Mouse (Mus musculus): ENCODE results near the gene Odf3l2.
A peak's percentile ranks its signal among the peaks of the same experiment; 100 is the strongest.

The Odf3l2 gene

DNA sequence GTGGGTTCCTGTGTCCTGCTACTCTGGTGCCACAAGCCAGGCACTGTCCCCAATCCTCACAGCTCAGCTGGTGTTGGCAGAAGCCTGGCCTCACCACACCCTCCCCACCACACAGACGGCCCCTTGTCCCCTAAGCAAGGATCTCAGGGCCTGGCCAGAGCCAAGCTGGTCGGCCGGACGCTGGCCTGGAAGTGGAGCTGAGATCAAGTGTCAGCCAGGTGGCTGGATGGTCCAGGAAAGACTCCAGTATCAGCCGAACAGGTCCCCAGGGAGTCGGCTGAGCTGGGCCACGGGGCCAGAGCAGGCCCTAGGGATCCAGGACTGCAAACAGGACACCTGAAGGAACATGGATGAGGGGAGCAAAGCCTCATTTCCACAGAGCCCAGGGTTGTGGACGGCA is at the start of gene Odf3l2:
Odf3l2 (minus strand) TSS at position 28 of the 400 bp plus-strand sequence.
- DNase-seq, result no peak

DNA sequence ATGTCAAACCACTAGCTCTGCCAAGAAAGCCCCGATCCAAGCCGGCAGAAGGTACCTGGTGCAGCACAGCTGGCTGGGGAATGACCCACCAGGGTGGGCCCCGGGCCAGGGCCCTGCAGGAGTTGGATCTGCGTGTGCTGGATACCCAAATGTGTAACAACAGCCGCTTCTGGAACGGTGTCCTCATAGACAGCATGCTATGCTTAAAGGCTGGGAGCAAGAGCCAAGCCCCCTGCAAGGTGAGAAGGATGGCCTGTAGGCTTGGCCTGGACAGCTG is 48.8 kb upstream of the Odf3l2 start:
- DNase-seq, result no peak

DNA sequence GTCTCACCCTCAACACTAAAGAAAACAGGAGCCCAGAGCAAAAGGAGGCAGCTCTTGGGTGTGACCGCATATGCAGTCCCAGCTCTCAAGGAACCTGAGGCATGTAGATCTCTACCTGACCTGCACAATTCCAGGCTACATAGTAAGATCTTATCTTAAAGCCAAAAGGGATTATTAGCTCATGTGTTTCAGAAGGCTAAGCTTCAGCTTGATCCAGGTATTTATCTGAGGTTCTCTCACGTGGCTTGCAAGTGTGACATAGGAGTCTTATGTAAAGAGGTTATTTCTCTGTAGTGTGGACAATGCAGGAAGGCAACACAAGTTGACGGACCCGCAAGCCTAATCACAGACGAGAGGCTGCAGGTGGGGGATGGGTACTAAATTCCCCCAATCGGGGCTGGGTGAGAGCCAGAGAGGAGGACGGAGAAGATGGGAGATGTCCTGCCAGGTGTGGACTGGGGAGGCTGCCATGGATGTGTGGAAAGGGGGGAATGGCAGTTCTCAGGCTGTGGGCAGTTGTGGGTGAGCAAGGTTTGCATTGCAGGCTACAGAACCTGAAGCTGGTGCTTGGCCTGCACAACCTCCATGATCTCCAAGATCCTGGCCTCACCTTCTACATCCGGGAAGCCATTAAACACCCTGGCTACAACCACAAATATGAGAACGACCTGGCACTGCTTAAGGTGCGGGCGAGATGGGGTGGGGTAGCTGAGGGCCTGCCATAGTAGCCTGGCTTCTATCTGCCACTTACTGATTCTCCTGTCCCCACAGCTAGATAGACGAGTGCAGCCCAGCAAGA is 48.2 kb upstream of the Odf3l2 start:
- no peak for DNase-seq

DNA sequence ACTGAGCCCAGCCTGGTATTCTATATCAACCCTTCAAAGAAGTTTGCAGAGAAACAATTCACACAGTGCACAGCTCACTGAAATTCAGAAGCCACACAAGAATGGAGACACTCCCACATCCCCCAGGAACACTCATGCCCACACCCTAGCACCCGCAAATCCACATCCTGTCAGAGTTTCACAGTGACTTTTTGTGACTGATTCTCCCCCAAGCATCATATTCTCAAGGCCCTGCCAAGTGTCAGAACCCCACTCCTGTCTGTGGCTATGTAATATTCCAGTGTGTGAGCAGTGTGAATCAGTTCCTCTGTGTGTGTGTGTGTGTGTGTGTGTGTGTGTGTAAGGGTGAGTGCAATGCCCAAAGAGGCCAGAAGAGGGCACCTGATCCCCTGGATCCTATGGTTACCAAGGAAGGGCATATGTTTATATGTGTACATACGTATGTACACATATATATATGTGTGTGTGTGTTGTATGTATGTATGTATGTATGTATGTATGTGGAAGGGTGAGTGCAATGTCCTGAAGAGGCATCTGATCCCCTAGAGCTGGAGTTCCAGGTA is 46.5 kb upstream of the Odf3l2 start:
- DNase-seq, result no peak

DNA sequence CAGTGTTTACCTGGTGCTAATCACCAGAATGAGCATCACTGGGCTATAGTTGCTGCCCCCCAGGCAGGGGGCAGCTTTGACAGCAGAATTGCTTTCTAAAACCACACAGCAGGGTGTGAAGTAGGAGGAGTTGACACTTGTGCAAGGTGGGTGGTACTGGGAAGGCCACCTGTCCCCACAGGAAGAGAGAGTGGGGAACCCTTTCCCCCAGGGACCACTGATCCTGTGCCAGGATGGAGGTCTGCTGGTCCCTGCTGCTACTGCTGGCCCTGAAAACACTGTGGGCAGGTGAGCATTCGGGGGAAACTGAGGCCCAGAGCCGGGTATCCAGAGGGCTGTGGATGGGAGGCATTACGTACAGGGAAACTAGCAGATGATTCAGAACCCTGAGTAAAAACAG is 43.6 kb upstream of the Odf3l2 start:
- DNase-seq, result no peak

DNA sequence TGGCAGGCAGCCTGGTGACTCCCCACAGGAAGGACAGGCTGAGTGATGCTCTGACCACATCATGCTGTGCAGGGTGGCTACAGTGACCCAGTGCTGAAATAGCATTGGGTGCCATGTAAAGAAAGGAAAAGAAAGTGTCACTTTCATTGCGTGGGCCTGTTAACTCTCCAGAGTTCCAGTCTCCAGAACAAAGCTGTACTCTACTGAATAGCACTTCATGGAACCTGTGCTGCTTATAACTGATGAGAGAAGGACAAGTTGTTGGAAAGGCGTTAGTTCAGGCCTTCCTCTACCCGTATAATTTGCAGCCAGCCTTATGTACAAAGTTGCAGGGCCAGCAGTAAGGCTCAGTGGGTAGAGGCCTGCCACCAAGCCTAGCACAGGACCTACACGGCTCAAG is 43.2 kb upstream of the Odf3l2 start, which contains the start of gene Gzmm:
Gzmm (plus strand) TSS at position 301 of the 400 bp plus-strand sequence.
- no peak for DNase-seq

DNA sequence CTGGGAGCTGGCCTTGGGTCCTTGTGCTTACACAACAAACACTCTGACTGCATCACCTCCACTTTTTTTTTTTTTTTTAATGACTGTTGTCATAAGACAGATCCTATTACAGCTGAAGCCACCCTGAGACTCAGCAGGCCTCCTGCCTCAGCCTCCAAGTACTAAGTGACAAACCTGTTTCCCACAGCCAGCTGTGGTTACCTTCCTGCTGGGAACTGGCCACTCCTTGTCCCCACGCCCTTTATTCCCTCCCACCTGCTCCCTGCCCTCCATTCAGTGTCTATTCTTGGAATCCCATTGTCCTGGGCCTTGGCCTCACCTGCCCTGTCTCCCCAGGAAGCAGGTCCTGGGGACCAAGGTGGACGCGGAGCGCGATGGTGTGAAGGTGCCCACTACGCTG is 42.0 kb upstream of the Odf3l2 start:
- DNase-seq, result no peak

DNA sequence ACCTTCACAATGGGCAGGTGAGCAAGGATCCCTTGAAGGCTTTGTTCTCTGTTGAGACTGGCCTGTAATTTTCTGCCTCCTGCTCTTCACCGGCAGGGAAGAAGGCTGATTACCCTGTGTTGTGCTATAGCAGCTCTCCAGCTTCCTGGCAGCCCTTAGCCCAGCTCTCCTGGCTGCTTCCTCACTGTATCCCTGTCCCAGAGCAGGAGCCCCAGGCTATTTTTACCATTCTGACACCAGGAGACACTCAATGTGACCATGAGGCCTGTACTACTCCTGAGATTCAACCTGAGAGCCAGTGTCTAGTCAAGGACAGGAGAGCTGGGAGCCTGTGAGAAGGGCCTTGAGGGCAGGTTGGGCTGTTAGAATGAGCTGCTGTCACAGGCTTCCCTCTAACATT is 41.2 kb upstream of the Odf3l2 start:
- DNase-seq, result no peak

DNA sequence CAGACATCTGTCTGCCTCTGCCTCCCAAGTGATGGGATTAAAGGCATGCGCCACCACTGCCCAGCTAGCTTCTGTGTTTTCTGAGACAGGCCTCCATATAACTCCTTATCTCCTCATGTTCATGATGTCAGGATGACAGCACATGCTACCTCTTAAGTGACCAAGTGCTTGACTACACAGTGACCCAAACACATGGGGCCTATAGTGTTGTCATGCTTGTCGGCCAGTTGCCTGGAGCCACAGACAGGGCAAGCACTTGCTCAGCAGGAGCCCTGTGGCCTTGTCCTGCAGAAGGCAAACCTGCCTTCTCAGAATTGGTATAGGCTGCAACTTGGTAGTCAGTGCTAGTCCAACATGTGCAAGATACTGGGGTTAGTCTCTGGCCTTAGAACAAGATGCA is 40.7 kb upstream of the Odf3l2 start:
- no peak for DNase-seq

DNA sequence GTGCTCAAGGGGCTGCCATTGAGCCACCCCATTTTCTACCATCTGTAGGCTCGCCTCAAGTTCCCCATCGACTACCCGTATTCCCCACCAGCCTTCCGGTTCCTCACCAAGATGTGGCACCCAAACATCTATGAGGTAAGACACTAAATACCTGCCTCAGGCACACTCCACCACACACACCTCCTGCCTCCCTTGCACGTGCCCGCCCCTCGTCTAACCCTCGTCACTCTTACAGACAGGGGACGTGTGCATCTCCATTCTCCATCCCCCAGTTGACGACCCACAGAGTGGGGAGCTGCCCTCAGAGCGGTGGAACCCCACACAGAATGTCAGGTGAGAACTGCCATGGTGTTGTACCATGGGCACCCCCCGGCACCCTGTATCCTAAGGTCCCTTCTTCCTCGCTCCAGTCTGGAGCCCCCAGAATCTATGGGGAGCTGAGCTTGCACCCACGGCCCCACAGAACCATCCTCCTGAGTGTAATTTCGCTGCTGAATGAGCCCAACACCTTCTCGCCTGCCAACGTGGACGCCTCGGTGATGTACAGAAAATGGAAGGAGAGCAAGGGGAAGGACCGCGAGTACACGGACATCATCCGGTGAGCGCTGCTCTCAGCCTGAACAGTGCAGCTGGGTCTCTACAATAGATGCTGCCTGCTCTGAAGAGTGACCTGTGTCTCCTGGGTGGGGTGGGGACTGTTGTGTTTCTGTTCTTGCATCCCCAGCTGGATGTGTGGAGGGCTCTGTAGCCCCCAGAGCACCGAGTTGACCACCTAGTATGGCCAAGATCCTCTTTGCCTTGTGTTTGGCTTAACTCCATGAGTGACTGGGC is 39.4 kb upstream of the Odf3l2 start:
- no peak for DNase-seq

DNA sequence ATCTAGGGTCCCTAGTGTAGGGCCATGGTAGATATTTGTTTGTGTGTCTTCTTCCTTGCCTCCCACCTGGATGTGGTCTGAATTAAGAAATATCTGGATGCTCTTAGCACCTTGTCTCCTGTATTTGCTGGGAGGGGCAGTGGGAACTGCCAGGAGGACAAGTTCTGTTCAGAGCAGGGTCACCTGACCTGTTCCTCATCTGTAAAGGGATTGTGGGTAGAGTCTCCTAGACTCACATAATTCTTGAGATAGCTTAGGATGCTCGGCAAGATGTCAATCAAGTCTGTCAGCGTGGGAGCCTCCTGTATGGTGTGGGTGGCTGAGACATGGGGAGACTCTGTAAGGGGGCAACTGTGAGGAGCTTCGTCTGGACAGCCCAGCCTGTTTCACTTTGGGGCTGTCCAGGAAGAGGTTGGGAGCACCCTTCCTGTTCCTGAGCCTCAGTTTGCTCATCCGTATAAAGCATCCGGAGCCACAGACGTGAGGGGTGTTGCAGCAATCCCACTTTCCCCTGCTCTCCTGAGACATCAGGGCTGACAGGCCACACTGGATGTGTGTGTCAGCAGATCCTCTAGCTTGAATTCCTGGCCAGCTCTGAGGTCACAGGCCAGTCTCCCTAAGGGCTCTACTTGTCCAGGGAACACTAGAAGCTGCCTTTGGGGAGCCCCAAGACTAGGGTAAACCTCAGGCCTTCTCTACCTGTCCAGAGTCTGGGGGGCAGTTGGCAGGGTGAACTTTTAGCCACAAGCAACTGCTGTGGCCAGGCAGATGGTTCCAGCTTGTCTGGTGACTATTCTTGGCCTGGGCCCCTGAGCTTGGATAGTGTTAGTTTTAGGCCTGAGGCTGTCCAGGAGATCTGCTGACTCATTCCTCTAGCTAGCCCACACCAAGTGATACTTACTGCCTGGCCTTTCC is 38.4 kb upstream of the Odf3l2 start:
- no peak for DNase-seq

DNA sequence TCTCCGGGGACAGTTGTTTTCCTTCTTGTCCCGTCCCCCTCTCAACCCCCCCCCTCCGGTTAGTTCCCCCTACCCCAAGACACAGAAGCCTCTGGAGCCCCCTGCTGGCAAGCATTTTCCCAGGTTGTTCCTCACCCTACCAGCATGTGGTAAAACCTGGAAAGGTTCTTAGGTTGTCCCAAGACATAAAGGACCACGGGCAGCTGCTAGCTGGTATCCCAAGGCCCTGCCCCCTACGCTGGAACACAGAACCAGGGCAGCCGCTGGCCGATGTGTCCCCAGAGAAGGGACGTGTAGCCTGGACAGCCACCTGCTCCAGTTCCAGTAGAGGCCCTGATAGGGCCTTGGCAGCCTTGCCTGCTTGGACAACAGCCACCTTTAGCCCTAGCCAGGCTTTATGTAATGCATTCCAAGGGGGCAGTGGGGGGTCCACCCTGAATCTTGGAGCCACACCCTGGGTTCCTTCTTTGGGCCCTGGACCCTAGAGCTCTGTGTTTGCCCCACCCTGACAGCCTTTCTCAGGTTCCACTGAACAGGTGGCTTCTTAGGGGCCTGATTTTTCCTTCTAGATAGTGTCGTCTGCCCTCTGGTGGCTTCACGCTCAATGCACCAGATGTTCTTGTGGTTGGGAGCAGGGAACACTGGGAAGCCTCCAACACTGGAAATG is 37.5 kb upstream of the Odf3l2 start:
- peak; percentile 81 for DNase-seq

DNA sequence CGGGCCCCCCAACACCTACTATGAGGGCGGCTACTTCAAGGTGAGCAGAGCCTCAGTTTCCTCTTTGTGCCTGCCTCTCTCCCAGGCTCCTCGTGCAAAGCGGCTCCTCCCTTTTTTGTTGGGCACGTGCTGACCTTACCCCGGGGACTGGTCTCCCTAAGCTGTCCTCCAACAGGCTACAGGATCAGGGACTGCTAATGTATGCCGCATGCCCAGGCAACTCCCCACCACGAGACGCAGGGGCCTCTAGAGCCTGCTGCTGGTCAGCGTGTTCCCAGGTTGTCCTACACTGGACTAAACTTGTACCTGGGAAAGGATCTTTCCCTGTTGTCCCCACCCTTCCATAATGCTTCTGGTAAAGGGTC is 37.0 kb upstream of the Odf3l2 start:
- DNase-seq, result peak; percentile 78

DNA sequence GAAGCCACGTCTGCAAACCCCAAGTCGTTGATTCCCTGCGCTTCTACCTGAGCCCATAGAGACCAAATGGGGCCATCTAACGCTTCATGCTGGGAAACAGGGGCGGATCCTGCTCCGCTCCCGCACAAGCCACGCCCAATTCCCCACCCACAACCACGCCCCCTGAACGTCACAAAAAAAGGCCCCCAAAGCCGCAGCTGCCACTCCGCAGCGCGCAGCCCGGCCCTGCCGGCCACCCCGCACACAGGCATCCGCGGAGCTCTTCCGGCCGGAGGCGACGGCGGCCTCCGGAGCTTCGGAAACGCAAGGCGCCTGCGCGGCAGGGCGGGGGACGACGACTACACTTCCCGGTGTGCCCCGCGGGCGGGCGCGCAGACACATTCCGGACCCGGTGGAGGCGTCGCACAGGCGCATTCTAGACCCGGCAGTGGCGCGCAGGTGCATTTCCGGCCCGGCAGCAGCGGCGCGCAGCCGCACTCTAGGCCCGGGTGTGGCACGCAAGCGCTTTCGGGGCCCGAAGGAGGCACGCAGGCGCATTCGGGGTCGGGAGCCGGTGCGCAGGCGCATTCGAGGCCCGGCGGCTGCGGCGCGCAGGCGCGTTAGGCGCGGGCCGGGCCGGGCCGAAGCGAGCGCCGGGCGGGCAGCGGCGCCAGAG is 36.2 kb upstream of the Odf3l2 start, which contains the start of gene Cdc34:
Cdc34 (plus strand) TSS at position 605 of the 655 bp plus-strand sequence.
- DNase-seq, result peak; percentile 99

DNA sequence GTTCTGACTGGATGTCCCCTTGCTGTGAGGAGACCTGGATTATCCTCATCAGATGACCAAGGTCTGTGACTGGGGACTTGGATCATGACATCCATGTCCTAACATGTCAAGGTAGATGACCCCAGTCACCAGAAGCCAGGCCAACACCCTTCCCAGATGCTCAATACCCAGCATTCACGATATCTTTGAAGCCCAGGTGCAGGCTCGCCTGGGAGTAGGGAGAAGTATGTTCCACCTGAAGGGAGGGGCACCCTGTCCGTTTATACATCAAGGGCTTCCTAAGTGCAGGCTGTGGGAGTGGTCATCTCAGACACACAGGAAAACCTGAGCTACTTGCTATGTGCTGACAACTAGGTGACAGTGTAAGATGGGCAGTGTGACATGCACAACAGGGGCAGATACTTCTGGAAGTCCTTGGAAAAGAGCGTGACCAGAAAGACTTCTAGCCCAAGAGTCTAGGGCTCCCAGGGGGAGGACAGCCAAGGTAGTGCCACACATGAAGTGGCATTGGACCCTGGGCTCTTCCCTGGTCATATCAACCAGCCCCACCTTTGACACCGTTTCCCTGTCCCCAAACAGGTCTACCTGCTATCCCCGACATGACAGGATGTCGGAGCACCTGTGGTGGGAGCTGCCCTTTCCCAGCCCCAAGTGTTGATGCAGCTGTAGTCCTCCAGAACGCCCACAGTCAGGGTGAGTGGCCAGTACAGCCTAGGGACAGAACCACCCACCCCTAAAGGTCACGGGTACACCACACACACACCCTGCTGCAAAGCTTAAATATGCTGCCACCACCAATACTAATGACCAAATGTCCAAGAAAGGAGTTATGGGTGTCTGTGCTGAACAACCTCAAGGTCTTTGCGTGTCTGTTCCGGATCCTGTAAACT is 35.3 kb upstream of the Odf3l2 start:
- peak; percentile 74 for DNase-seq

DNA sequence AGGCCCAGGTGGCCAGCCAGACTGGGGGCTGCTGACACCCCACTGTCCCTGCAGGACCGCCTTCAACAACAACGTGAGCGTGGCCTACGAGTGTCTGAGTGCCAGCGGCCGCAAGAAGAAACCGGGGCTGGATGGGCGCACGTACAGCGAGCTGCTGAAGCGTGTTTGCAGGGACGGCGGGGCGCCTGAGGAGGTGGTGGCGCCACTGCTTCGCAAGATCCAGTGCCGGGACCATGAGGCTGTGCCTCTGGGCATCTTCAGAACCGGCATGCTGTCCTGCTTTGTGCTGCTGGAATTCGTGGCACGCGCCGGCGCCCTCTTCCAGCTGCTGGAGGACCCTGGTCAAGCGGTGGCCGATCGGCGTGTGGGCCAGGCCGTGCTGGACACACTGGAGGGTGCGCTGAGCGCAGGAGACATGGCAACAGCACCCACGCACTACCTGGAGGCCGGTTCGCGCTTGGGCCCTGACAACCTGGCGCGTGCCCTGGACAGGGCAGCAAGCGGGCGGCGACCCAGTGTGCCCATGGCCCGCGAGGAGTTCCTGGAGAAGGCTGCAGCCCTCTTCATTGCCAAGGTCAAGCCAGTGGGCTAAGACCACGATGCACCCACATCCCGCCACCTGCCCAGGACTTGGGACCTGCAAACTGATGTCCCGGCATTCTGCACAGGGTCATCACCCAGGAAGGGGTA is 30.0 kb upstream of the Odf3l2 start:
- peak; percentile 35 for DNase-seq

DNA sequence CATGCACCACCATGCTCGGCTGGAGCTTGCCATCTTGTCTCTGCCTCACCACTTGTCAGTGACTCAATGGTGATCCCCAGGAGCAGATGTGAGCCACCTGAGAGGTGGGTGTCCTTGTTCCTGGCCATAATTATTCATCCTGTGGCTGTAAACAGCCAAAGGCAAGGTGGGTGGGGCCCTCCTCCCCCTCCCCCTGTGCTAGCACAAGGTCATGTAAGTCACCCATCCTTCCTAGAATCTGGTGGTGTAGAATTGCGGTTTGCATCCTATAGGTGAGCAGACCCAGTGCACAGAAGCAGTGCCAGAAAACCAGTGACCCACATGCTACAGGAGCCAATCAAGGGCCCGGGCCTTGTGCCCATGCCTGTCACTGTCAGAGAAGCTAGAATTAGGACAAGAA is 27.5 kb upstream of the Odf3l2 start:
- DNase-seq, result peak; percentile 43

DNA sequence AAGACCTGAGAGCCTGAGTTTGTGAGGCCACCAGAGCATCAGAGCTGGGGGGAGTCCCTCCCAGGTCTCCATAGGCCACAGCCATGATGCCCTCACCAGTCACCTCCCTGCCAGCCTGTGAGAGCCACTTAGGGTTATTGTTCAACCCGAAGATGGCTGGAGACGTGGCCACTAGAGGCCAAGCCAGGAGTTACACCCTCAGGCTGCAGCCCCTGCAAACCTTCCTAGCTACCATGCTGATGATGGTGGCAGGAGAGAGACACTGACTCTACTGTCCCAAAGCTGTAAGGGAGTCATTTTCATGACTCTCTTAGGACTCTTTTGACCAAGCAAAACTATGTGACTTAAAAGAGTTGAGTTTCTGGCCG is 26.5 kb upstream of the Odf3l2 start:
- peak; percentile 42 for DNase-seq

DNA sequence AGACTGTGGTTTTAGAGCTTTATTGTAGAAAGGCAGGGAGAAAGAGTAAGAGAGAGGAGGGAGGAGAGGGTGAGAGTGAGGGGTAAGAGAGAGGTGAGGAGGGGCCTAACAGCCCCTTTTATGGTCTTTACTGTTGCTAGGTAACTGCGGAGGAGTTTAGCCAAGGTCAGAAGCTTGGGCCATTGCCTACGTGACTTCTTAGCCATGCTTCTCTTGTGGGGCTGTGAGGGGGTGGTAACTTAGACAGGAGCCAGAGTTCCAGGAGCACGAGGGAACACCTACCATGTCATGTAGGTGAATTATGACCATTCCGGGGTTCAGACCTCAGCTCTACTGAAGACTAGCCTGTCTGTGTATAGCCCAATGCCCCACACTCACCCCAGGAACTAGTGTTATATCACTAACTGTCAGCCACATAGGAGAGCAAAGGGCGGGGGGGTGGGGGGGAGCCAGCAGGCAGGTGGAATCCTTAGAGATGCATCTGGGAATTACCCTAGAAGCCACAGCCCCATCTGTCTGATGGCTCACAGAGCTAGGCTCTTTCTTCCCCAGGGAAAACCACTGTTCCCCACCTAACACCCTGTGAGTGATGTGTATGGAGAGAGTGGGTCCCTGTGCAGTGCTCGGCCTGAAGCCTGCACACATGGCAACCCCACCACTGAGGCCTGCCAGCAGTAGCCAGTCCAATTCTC is 26.0 kb upstream of the Odf3l2 start:
- peak; percentile 36 for DNase-seq

Data from cerebellum, adult 9-10 months (tissue).